Mouse (Mus musculus): ENCODE measurements at regions not wholly inside any gene's neighbourhood (a gene's known extent, or its start where the extent isn't known, plus 50 kb on each side); places are given as distances from the start of the nearest gene placed in this dataset.

- Histone ChIP-seq H3K4me2 (ENCODE audit: low read depth, low read length) (no peak overlapping the region), H3K27me3 (ENCODE audit: control insufficient read depth, insufficient read depth, low read depth, low read length) (no peaks in the 10 kb centered on the region), H3K4me3 (ENCODE audit: low read depth, low read length) (no peak overlapping the region), H3K9me3 (replicated peaks; ENCODE audit: control insufficient read depth, low read length) (no peaks in the 10 kb centered on the region), H3K4me1 (ENCODE audit: control insufficient read depth, low read depth, low read length) (no peaks in the 10 kb centered on the region; the same call in 1 of the 2 replicates), H3K9ac (ENCODE audit: low read depth, low read length) (no peak overlapping the region), H3K36me3 (ENCODE audit: control insufficient read depth, insufficient read depth) (no peaks in the 10 kb centered on the region), H3K27ac (ENCODE audit: low read length) (no peak overlapping the region)
- 66% methylated on average over 6 of the region's 6 CpGs for WGBS (ENCODE audit: insufficient replicate concordance)
- ATAC-seq (ENCODE audit: low read depth) = no peak
Measured at GRCm38 (mm10) chr16:95896126-95896525, 94.6 kb downstream of the Psmg1 start.

GRCm38 (mm10) chr16:95893534-95894290, 97.0 kb downstream of the Psmg1 start:
- 32% methylated on average over 6 of the region's 6 CpGs for WGBS (ENCODE audit: insufficient replicate concordance)
- Histone ChIP-seq H3K9me3 (replicated peaks; ENCODE audit: control insufficient read depth, low read length) (no peaks in the 10 kb centered on the region), H3K27ac (ENCODE audit: low read length) (no peak overlapping the region), H3K36me3 (ENCODE audit: control insufficient read depth, insufficient read depth) (no peaks in the 10 kb centered on the region), H3K4me1 (ENCODE audit: control insufficient read depth, low read depth, low read length) (no peaks in the 10 kb centered on the region; the same call in 1 of the 2 replicates), H3K27me3 (ENCODE audit: control insufficient read depth, insufficient read depth, low read depth, low read length) (no peaks in the 10 kb centered on the region), H3K9ac (ENCODE audit: low read depth, low read length) (no peak overlapping the region), H3K4me3 (ENCODE audit: low read depth, low read length) (no peak overlapping the region), H3K4me2 (ENCODE audit: low read depth, low read length) (no peak overlapping the region)
- ATAC-seq (ENCODE audit: low read depth) = peak; percentile 35

GRCm38 (mm10) chr16:95892356-95892755, 98.4 kb downstream of the Psmg1 start:
- 65% methylated on average over 3 of the region's 3 CpGs for WGBS (ENCODE audit: insufficient replicate concordance)
- Histone ChIP-seq H3K4me3 (ENCODE audit: low read depth, low read length) (no peak overlapping the region), H3K27ac (ENCODE audit: low read length) (no peak overlapping the region), H3K4me1 (ENCODE audit: control insufficient read depth, low read depth, low read length) (no peaks in the 10 kb centered on the region; the same call in 1 of the 2 replicates), H3K36me3 (ENCODE audit: control insufficient read depth, insufficient read depth) (no peaks in the 10 kb centered on the region), H3K9ac (ENCODE audit: low read depth, low read length) (no peak overlapping the region), H3K27me3 (ENCODE audit: control insufficient read depth, insufficient read depth, low read depth, low read length) (no peaks in the 10 kb centered on the region), H3K9me3 (replicated peaks; ENCODE audit: control insufficient read depth, low read length) (no peaks in the 10 kb centered on the region), H3K4me2 (ENCODE audit: low read depth, low read length) (no peak overlapping the region)
- no peak for ATAC-seq (ENCODE audit: low read depth)

GRCm38 (mm10) chr16:95886131-95886530, 104.6 kb downstream of the Psmg1 start:
- no peak overlapping the region for H3K4me3 ChIP-seq (ENCODE audit: low read depth, low read length)
- no peak overlapping the region for H3K9ac ChIP-seq (ENCODE audit: low read depth, low read length)
- no peaks in the 10 kb centered on the region for H3K4me1 ChIP-seq (ENCODE audit: control insufficient read depth, low read depth, low read length)
- H3K9me3 ChIP-seq (replicated peaks; ENCODE audit: control insufficient read depth, low read length) = no peaks in the 10 kb centered on the region
- no peak for ATAC-seq (ENCODE audit: low read depth)
- H3K27ac ChIP-seq (ENCODE audit: low read length) = no peak overlapping the region
- H3K36me3 ChIP-seq (ENCODE audit: control insufficient read depth, insufficient read depth) = no peaks in the 10 kb centered on the region
- H3K27me3 ChIP-seq (ENCODE audit: control insufficient read depth, insufficient read depth, low read depth, low read length) = no peaks in the 10 kb centered on the region
- H3K4me2 ChIP-seq (ENCODE audit: low read depth, low read length) = no peak overlapping the region
- 51% methylated on average over 1 of the region's 1 CpGs for WGBS (ENCODE audit: insufficient replicate concordance)

- no peaks in the 10 kb centered on the region for H3K9me3 ChIP-seq (replicated peaks; ENCODE audit: control insufficient read depth, low read length)
- no peak overlapping the region for H3K4me2 ChIP-seq (ENCODE audit: low read depth, low read length)
- no peaks in the 10 kb centered on the region for H3K36me3 ChIP-seq (ENCODE audit: control insufficient read depth, insufficient read depth)
- no peaks in the 10 kb centered on the region for H3K4me1 ChIP-seq (ENCODE audit: control insufficient read depth, low read depth, low read length)
- H3K9ac ChIP-seq (ENCODE audit: low read depth, low read length) = no peak overlapping the region
- no peak for ATAC-seq (ENCODE audit: low read depth)
- no peaks in the 10 kb centered on the region for H3K27me3 ChIP-seq (ENCODE audit: control insufficient read depth, insufficient read depth, low read depth, low read length)
- H3K27ac ChIP-seq (ENCODE audit: low read length) = no peak overlapping the region
- 73% methylated on average over 4 of the region's 4 CpGs for WGBS (ENCODE audit: insufficient replicate concordance)
- H3K4me3 ChIP-seq (ENCODE audit: low read depth, low read length) = no peak overlapping the region
Measured at GRCm38 (mm10) chr16:95873297-95873696, 117.5 kb downstream of the Psmg1 start.

- 52% methylated on average over 3 of the region's 3 CpGs for WGBS (ENCODE audit: insufficient replicate concordance)
- ATAC-seq (ENCODE audit: low read depth) = no peak
- Histone ChIP-seq H3K9me3 (replicated peaks; ENCODE audit: control insufficient read depth, low read length) (no peaks in the 10 kb centered on the region), H3K4me3 (ENCODE audit: low read depth, low read length) (no peak overlapping the region), H3K9ac (ENCODE audit: low read depth, low read length) (no peak overlapping the region), H3K4me2 (ENCODE audit: low read depth, low read length) (no peak overlapping the region), H3K36me3 (ENCODE audit: control insufficient read depth, insufficient read depth) (no peaks in the 10 kb centered on the region), H3K4me1 (ENCODE audit: control insufficient read depth, low read depth, low read length) (no peaks in the 10 kb centered on the region), H3K27ac (ENCODE audit: low read length) (no peak overlapping the region), H3K27me3 (ENCODE audit: control insufficient read depth, insufficient read depth, low read depth, low read length) (no peaks in the 10 kb centered on the region)
Measured at GRCm38 (mm10) chr16:95872436-95872835, 118.3 kb downstream of the Psmg1 start.

GRCm38 (mm10) chr16:95870291-95870690, 120.5 kb downstream of the Psmg1 start:
- no peak overlapping the region for H3K27ac ChIP-seq (ENCODE audit: low read length)
- ATAC-seq (ENCODE audit: low read depth) = no peak

GRCm38 (mm10) chr16:95869501-95869900, 121.3 kb downstream of the Psmg1 start:
- H3K36me3 ChIP-seq (ENCODE audit: control insufficient read depth, insufficient read depth) = no peaks in the 10 kb centered on the region
- no peak overlapping the region for H3K9ac ChIP-seq (ENCODE audit: low read depth, low read length)
- ATAC-seq (ENCODE audit: low read depth) = no peak
- H3K4me2 ChIP-seq (ENCODE audit: low read depth, low read length) = no peak overlapping the region
- H3K27ac ChIP-seq (ENCODE audit: low read length) = no peak overlapping the region
- 59% methylated on average over 5 of the region's 5 CpGs for WGBS (ENCODE audit: insufficient replicate concordance)
- no peak overlapping the region for H3K4me3 ChIP-seq (ENCODE audit: low read depth, low read length)
- no peaks in the 10 kb centered on the region for H3K27me3 ChIP-seq (ENCODE audit: control insufficient read depth, insufficient read depth, low read depth, low read length)
- H3K4me1 ChIP-seq (ENCODE audit: control insufficient read depth, low read depth, low read length) = no peaks in the 10 kb centered on the region
- no peaks in the 10 kb centered on the region for H3K9me3 ChIP-seq (replicated peaks; ENCODE audit: control insufficient read depth, low read length)

More at GRCm38 (mm10) chr16:95870291-95870690, 120.5 kb downstream of the Psmg1 start:
- no peaks in the 10 kb centered on the region for H3K27me3 ChIP-seq (ENCODE audit: control insufficient read depth, insufficient read depth, low read depth, low read length)
- no peak overlapping the region for H3K4me2 ChIP-seq (ENCODE audit: low read depth, low read length)
- H3K4me3 ChIP-seq (ENCODE audit: low read depth, low read length) = no peak overlapping the region
- no peaks in the 10 kb centered on the region for H3K4me1 ChIP-seq (ENCODE audit: control insufficient read depth, low read depth, low read length)
- no peaks in the 10 kb centered on the region for H3K9me3 ChIP-seq (replicated peaks; ENCODE audit: control insufficient read depth, low read length)
- H3K9ac ChIP-seq (ENCODE audit: low read depth, low read length) = no peak overlapping the region
- 48% methylated on average over 2 of the region's 2 CpGs for WGBS (ENCODE audit: insufficient replicate concordance)
- H3K36me3 ChIP-seq (ENCODE audit: control insufficient read depth, insufficient read depth) = no peaks in the 10 kb centered on the region

GRCm38 (mm10) chr16:95868896-95869295, 121.9 kb downstream of the Psmg1 start:
- no peak overlapping the region for H3K9ac ChIP-seq (ENCODE audit: low read depth, low read length)
- no peak overlapping the region for H3K27ac ChIP-seq (ENCODE audit: low read length)
- no peak for ATAC-seq (ENCODE audit: low read depth)
- no peak overlapping the region for H3K4me3 ChIP-seq (ENCODE audit: low read depth, low read length)
- H3K4me2 ChIP-seq (ENCODE audit: low read depth, low read length) = no peak overlapping the region
- 77% methylated on average over 1 of the region's 1 CpGs for WGBS (ENCODE audit: insufficient replicate concordance)
- H3K4me1 ChIP-seq (ENCODE audit: control insufficient read depth, low read depth, low read length) = no peaks in the 10 kb centered on the region
- H3K9me3 ChIP-seq (replicated peaks; ENCODE audit: control insufficient read depth, low read length) = no peaks in the 10 kb centered on the region
- H3K27me3 ChIP-seq (ENCODE audit: control insufficient read depth, insufficient read depth, low read depth, low read length) = no peaks in the 10 kb centered on the region
- H3K36me3 ChIP-seq (ENCODE audit: control insufficient read depth, insufficient read depth) = no peaks in the 10 kb centered on the region

Measured in liver, embryonic 16.5 days (tissue).